Mouse (Mus musculus): ENCODE data around the gene Ccdc40. TPM values are rescaled to one million over a fixed set of nuclear protein-coding genes. Genes with fewer than 3 reads are reported as not detected.

Gene Ccdc40
- total RNA-seq (2015), result 4.4 and 4.9 TPM in 2 replicates
- 11.2 and 14.3 TPM in 2 replicates for total RNA-seq (2017)

- peak; percentile 82 for ATAC-seq (replicated peaks; ENCODE audit: poor library complexity)
These were observed at the start of gene Ccdc40, which contains the start of gene Tbc1d16 for GRCm38 (mm10) chr11:119228091-119228781. Gene Ccdc40 (plus strand): TSS chr11:119228572. Gene Tbc1d16 (minus strand): TSS chr11:119228499.

GRCm38 (mm10) chr11:119180824-119181582, 47.4 kb upstream of the Ccdc40 start:
- ATAC-seq (replicated peaks; ENCODE audit: poor library complexity), result no peak

GRCm38 (mm10) chr11:119181861-119182395, 46.4 kb upstream of the Ccdc40 start:
- ATAC-seq (replicated peaks; ENCODE audit: poor library complexity), result no peak

- ATAC-seq (replicated peaks; ENCODE audit: poor library complexity), result no peak
These were observed 44.6 kb upstream of the Ccdc40 start for GRCm38 (mm10) chr11:119183684-119184310.

- ATAC-seq (replicated peaks; ENCODE audit: poor library complexity), result no peak
These were observed 42.0 kb upstream of the Ccdc40 start for GRCm38 (mm10) chr11:119186381-119186780.

GRCm38 (mm10) chr11:119186989-119187799, 41.2 kb upstream of the Ccdc40 start:
- peak; percentile 65 for ATAC-seq (replicated peaks; ENCODE audit: poor library complexity)

GRCm38 (mm10) chr11:119187800-119188197, 40.6 kb upstream of the Ccdc40 start:
- ATAC-seq (replicated peaks; ENCODE audit: poor library complexity), result no peak

- ATAC-seq (replicated peaks; ENCODE audit: poor library complexity), result no peak
These were observed 40.0 kb upstream of the Ccdc40 start for GRCm38 (mm10) chr11:119188389-119188788.

- ATAC-seq (replicated peaks; ENCODE audit: poor library complexity), result no peak
These were observed 39.1 kb upstream of the Ccdc40 start for GRCm38 (mm10) chr11:119189319-119189718.

GRCm38 (mm10) chr11:119190498-119190897, 37.9 kb upstream of the Ccdc40 start:
- ATAC-seq (replicated peaks; ENCODE audit: poor library complexity), result peak; percentile 87

- ATAC-seq (replicated peaks; ENCODE audit: poor library complexity), result peak; percentile 55
These were observed 36.7 kb upstream of the Ccdc40 start for GRCm38 (mm10) chr11:119191606-119192081.

GRCm38 (mm10) chr11:119192176-119192575, 36.2 kb upstream of the Ccdc40 start:
- no peak for ATAC-seq (replicated peaks; ENCODE audit: poor library complexity)

GRCm38 (mm10) chr11:119192605-119193004, 35.8 kb upstream of the Ccdc40 start:
- ATAC-seq (replicated peaks; ENCODE audit: poor library complexity), result no peak

GRCm38 (mm10) chr11:119197618-119198563, 30.5 kb upstream of the Ccdc40 start:
- ATAC-seq (replicated peaks; ENCODE audit: poor library complexity), result no peak

GRCm38 (mm10) chr11:119198564-119199232, 29.7 kb upstream of the Ccdc40 start:
- ATAC-seq (replicated peaks; ENCODE audit: poor library complexity), result peak; percentile 51

- ATAC-seq (replicated peaks; ENCODE audit: poor library complexity), result 0 out of 2 replicates have a peak, but pooled peaks have one; percentile 6
These were observed 29.2 kb upstream of the Ccdc40 start for GRCm38 (mm10) chr11:119199233-119199601.

GRCm38 (mm10) chr11:119203423-119203822, 24.9 kb upstream of the Ccdc40 start:
- peak; percentile 68 for ATAC-seq (replicated peaks; ENCODE audit: poor library complexity)

GRCm38 (mm10) chr11:119205738-119206137, 22.6 kb upstream of the Ccdc40 start:
- ATAC-seq (replicated peaks; ENCODE audit: poor library complexity), result no peak

GRCm38 (mm10) chr11:119206562-119206961, 21.8 kb upstream of the Ccdc40 start:
- peak; percentile 78 for ATAC-seq (replicated peaks; ENCODE audit: poor library complexity)

All from megakaryocyte progenitor cell, adult 5-6 weeks (primary cell).